Mouse (Mus musculus) testis, adult 2 months (tissue): Measurements from ENCODE around the gene Nipa2. TPM values are rescaled to one million over a fixed set of nuclear protein-coding genes. Genes with fewer than 3 reads are reported as not detected.

Source experiments
- H3K27ac ChIP-seq: fragments of 200-500 bp; 2 replicates; pipeline ENCODE4 v1.5.1; 2012; ENCODE audit warnings: low read depth, low read length; ENCODE audit not compliant: control insufficient read depth, insufficient read depth
- H3K27me3 ChIP-seq: fragments of 200-500 bp; 2 replicates; pipeline ENCODE4 v1.6.1; 2012; ENCODE audit warnings: mild to moderate bottlenecking, low read length, moderate library complexity; ENCODE audit not compliant: control insufficient read depth, insufficient read depth
- H3K36me3 ChIP-seq: fragments of 200-500 bp; 2 replicates; pipeline ENCODE4 v1.6.1; 2012; ENCODE audit warnings: mild to moderate bottlenecking, low read length; ENCODE audit not compliant: control insufficient read depth, insufficient read depth
- H3K4me1 ChIP-seq: fragments of 200-500 bp; 2 replicates; pipeline ENCODE4 v1.6.1; 2012; ENCODE audit warnings: low read length; ENCODE audit not compliant: control insufficient read depth, insufficient read depth
- H3K4me3 ChIP-seq: fragments of 200-500 bp; 2 replicates; pipeline ENCODE4 v1.5.1; 2012; ENCODE audit warnings: low read depth, mild to moderate bottlenecking, low read length, moderate library complexity, mixed read lengths; ENCODE audit not compliant: control insufficient read depth
- CTCF ChIP-seq: fragments of 200-500 bp; IDR thresholded peaks from 2 replicates; pipeline ENCODE4 v1.5.1; 2012; ENCODE audit warnings: low read depth, mild to moderate bottlenecking, inconsistent platforms, low read length, moderate library complexity; ENCODE audit not compliant: control insufficient read depth, insufficient read depth, insufficient replicate concordance
- POLR2A ChIP-seq: fragments of 200-500 bp; IDR thresholded peaks from 2 replicates; pipeline ENCODE4 v1.6.1; 2012; ENCODE audit warnings: low read depth, mild to moderate bottlenecking, inconsistent platforms, low read length, moderate library complexity; ENCODE audit not compliant: control insufficient read depth
- polyA plus RNA-seq: library from polyadenylated mRNA; depleted of rRNA; stranded (reverse); fragments of >200 nt; gene quantifications from 2 replicates; pipeline ENCODE4 v1.2.3, GENCODE M21; 2012; rRNA removed

The Nipa2 gene
- polyA plus RNA-seq, 1 experiment: 5.5 TPM

GRCm38 (mm10) chr7:55909519-55909918 is 52.8 kb downstream of the Nipa2 start:
- TF ChIP-seq POLR2A: no peak
- TF ChIP-seq CTCF: no peak
- no peaks in the 10 kb centered on the region for H3K27me3 ChIP-seq
- no peaks in the 10 kb centered on the region for H3K4me1 ChIP-seq
- H3K27ac ChIP-seq: no peak overlapping the region
- no peaks in the 10 kb centered on the region for H3K36me3 ChIP-seq
- H3K4me3 ChIP-seq: no peak overlapping the region

- H3K36me3 ChIP-seq: no peaks in the 10 kb centered on the region
- no peaks in the 10 kb centered on the region for H3K27me3 ChIP-seq
- no peak overlapping the region for H3K27ac ChIP-seq
- no peaks in the 10 kb centered on the region for H3K4me1 ChIP-seq
- TF ChIP-seq CTCF: no peak
- TF ChIP-seq POLR2A: no peak
- H3K4me3 ChIP-seq: no peak overlapping the region
These were observed 56.8 kb downstream of the Nipa2 start for GRCm38 (mm10) chr7:55905449-55905848.

DNA sequence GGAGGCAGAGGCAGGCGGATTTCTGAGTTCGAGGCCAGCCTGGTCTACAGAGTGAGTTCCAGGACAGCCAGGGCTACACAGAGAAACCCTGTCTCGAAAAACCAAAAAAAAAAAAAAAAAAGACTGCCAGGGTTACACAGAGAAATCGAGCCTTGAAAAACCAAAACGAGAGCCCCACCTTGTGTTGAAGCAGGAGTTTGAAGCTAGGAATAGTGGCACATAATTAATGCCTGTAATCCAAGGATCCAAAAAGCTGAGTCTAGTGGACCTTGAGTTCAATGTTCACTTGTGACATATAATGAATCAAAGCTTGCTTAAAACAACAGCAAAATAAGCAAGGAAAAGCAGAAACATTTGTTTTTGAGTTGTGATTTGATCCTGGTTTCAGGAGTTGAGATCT is 58.5 kb downstream of the Nipa2 start:
- no peaks in the 10 kb centered on the region for H3K36me3 ChIP-seq

DNA sequence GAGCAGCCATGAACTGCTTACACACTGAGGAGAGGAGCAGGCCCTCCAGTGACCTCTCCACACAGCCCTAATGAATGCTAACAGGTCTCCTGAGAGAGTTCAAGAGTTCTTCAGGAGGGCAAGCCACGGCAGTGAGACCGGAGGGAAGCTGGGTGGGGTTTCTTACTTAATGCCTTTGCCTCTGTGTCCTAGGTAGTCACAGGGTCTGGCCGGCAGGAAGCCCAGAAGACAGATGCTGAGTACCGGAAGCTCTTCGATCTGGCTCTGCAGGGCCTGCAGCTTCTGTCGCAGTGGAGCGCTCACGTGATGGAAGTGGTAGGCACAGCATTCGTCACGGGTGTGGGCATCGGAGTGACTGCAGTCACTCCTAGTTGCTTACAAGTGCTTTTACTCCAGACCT is 70.5 kb downstream of the Nipa2 start:
- H3K4me3 ChIP-seq: no peak overlapping the region
- H3K27ac ChIP-seq: no peak overlapping the region
- H3K4me1 ChIP-seq: no peaks in the 10 kb centered on the region
- no peaks in the 10 kb centered on the region for H3K27me3 ChIP-seq
- no peaks in the 10 kb centered on the region for H3K36me3 ChIP-seq
- no peak for TF ChIP-seq POLR2A
- TF ChIP-seq CTCF: no peak

More for the DNA sequence above, 58.5 kb downstream of the Nipa2 start:
- Histone ChIP-seq H3K4me3 (no peak overlapping the region), H3K4me1 (no peaks in the 10 kb centered on the region), H3K27me3 (no peaks in the 10 kb centered on the region), H3K27ac (no peak overlapping the region)
- TF ChIP-seq CTCF: no peak
- TF ChIP-seq POLR2A: no peak

DNA sequence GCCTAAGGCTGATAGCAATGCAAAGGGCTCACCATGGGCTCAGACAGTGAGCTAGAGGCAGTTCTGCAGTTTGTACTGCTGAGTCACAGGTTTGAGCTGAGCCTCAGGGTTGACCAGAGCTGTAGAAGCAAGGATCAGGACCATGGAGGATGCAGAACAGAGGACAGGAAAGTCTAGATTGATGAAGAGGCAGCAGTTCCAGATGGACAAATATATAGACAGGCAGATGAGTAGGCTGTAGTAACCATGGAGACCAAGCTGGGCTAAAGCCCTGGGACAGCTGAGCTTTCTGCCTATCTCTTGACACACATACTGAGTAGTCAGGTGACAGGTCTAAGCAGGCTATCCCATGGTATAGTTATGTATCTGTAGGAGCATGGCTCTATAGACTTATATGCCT is 71.5 kb downstream of the Nipa2 start:
- Histone ChIP-seq H3K27ac (no peak overlapping the region), H3K36me3 (no peaks in the 10 kb centered on the region), H3K4me3 (no peak overlapping the region), H3K4me1 (no peaks in the 10 kb centered on the region), H3K27me3 (no peaks in the 10 kb centered on the region)
- TF ChIP-seq POLR2A (no peak), CTCF (no peak)

- TF ChIP-seq POLR2A: no peak
- TF ChIP-seq CTCF: no peak
These were observed 72.3 kb downstream of the Nipa2 start for GRCm38 (mm10) chr7:55889996-55890395.

GRCm38 (mm10) chr7:55888603-55889002 is 73.7 kb downstream of the Nipa2 start:
- H3K27me3 ChIP-seq: no peaks in the 10 kb centered on the region
- no peak for TF ChIP-seq POLR2A
- TF ChIP-seq CTCF: no peak
- H3K4me1 ChIP-seq: no peaks in the 10 kb centered on the region

More at GRCm38 (mm10) chr7:55889996-55890395, 72.3 kb downstream of the Nipa2 start:
- Histone ChIP-seq H3K4me3 (no peak overlapping the region), H3K4me1 (no peaks in the 10 kb centered on the region), H3K27me3 (no peaks in the 10 kb centered on the region), H3K27ac (no peak overlapping the region), H3K36me3 (no peaks in the 10 kb centered on the region)

More at GRCm38 (mm10) chr7:55888603-55889002, 73.7 kb downstream of the Nipa2 start:
- H3K36me3 ChIP-seq: no peaks in the 10 kb centered on the region
- H3K4me3 ChIP-seq: no peak overlapping the region
- H3K27ac ChIP-seq: no peak overlapping the region

Other genes starting within 250 kb of the Nipa2 start
- gene Siglech, start 194.3 kb downstream of the Nipa2 start, polyA plus RNA-seq: 0.10 and 0.18 TPM in 2 replicates
- gene Tubgcp5, start 168.3 kb downstream of the Nipa2 start, polyA plus RNA-seq: 3.7 and 4.7 TPM in 2 replicates
- gene Cyfip1, start 120.7 kb downstream of the Nipa2 start, polyA plus RNA-seq: 5.6 and 6.6 TPM in 2 replicates
- 0.75 and 0.93 TPM in 2 replicates for gene Nipa1, start 57.5 kb upstream of the Nipa2 start, polyA plus RNA-seq
- 25.6 and 29.9 TPM in 2 replicates for gene Herc2, start 87.7 kb upstream of the Nipa2 start, polyA plus RNA-seq